Mouse (Mus musculus) liver, adult (tissue): ENCODE results near the gene Rpl23.

Source experiments
- GATA4 ChIP-seq: IDR thresholded peaks from 2 replicates; pipeline ENCODE4 v1.6.1; 2014; ENCODE audit warnings: mild to moderate bottlenecking, low read length; ENCODE audit not compliant: insufficient replicate concordance

The Rpl23 gene

DNA sequence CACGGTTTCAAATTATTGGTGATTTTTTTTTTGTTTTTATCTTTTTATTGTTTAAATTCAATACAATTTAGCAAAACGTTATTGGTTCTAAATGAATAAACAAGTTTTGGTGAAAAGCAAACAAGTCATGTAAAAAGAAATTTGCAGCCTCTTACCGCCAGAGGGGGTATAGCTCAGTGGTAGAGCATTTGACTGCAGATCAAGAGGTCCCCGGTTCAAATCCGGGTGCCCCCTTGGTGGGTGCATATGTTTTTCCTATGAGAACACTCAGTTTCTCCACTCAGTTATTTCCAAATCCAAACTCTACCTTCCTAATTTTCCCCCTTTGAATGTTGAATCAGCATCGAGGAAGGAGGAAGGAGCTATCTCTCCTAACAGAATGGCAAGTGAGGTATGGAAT, 14.7 kb upstream of the Rpl23 start:
- no peak for TF ChIP-seq GATA4

- no peak for TF ChIP-seq GATA4
Measured at GRCm38 (mm10) chr11:97793165-97793564, 10.9 kb upstream of the Rpl23 start.

DNA sequence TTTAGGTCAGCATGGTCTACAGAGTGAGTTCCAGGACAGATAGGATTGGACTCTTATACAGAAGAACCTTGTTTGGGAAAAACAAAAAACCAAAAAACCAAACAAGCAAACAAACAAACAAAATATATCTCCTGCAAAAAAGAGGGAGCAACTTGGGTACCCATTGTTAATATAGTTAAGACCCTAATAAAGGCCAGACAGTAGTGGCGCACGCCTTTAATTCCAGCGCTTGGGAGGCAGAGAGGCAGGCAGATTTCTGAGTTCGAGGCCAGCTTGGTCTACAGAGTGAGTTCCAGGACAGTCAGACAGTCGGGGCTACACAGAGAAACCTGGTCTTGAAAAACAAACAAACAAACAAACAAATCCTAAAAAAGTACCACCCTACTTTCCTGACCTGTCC, 7.5 kb upstream of the Rpl23 start:
- TF ChIP-seq GATA4, result no peak

DNA sequence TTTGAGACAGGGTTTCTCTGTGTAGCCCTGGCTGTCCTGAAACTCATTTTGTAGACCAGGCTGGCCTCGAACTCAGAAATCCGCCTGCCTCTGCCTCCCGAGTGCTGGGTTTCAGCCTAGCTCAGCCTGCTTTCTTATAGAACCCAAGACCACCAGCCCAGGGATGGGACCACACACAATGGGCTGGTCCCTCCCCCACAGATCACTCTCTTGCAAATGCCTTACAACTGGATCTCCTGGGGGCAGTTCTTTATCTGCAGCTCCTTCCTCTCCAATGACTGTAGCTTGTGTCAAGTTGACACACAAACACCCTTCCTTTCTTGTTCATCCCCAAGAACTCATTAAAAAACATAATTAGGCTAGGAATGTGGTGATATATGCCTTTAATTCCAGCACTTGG, 5.7 kb upstream of the Rpl23 start:
- TF ChIP-seq GATA4, result no peak

- TF ChIP-seq GATA4, result no peak
Measured at GRCm38 (mm10) chr11:97782564-97782895, 293 bp upstream of the Rpl23 start.

DNA sequence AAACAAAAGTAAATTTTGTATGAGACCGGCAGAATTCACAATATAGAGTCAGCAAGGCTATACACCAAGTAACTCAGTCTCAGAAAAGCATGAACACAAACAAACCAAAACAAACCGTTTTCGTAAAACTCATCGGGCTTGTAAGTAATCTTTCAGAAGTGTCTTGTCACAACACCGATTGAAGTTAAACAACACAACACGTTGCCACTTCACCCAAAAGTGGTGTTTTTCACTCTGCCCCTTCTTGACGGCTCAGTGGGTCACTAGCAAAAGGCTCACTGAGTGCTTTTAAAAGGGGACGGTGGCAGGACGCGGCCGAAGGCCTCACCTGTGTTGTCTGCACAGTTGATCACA, 782 bp downstream of the Rpl23 start:
- TF ChIP-seq GATA4, result no peak

- TF ChIP-seq GATA4, result no peak
Measured at GRCm38 (mm10) chr11:97779968-97780701, 2.1 kb downstream of the Rpl23 start.

DNA sequence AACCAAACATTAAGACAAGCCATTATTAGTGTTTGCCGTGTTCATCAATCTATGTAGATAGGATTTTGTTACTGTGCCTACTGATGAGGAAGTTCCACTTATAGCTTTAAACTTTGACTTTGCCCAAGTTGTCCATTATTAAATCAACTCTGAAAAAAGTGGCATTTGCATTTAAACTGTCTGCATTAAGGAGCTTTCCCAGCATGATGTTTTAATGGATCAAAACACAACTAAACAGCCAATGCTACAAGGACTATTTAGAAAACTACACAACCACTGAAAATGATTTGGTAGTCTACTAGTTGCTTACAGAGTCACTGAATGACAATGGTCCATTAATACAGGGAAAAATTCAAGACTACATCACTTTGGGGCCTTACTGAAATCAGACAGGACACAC, 3.3 kb downstream of the Rpl23 start:
- TF ChIP-seq GATA4, result no peak

DNA sequence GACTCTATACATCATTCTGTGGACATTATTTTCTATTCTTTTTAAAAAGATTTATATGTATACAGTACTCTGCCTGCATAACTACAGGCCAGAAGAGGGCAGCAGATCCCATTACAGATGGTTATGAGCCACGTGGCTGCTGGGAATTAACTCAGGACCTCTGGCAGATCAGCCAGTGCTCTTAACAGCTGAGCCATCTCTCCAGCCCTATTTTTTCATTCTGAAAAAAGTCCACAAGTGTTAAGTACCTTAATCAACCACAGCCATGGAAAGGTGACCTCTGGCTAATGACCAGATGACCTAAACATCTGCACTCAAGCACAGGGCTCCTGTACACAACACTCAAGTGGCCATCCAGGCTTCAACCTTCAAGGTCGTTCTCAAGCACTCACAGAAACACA, 5.1 kb downstream of the Rpl23 start:
- TF ChIP-seq GATA4, result no peak

- no peak for TF ChIP-seq GATA4
Measured at GRCm38 (mm10) chr11:97776497-97777128, 5.6 kb downstream of the Rpl23 start.

DNA sequence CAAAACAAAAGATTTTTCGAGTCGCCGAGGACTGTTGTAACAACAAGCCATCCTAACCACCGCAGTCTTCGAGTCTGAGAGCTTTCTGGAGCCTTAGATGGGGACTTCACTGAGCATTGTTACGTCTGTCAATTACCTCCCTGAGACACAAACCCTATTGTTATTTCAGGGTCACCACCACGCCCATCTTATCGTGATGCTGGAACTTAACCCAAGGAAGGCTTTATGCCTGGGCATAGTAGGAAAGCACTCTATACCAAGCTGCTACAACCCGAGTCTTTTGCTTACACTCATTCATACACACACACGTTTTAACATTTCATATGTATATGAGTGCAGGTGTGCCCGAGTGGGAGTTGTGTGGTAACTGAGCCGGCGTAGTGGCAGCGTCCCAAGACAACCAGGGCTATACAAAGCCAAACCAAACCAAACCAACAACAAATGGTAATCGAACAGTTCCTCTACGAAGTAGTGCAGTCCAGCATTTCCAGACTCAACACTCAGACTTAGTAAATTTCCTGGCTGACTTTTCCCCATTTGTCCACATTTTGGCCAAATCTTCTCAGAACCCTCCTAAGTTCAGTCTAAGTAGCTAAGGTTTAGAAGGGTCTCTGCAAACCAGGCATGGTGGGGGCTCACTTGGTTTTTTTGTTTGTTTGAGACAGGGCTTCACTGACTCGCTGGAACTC, 6.3 kb downstream of the Rpl23 start, which contains the start of gene 1700001P01Rik:
1700001P01Rik (minus strand) TSS at position 111 of the 689 bp plus-strand sequence.
- no peak for TF ChIP-seq GATA4

GRCm38 (mm10) chr11:97775186-97775585, 7.1 kb downstream of the Rpl23 start:
- no peak for TF ChIP-seq GATA4

- no peak for TF ChIP-seq GATA4
Measured at GRCm38 (mm10) chr11:97771410-97771809, 10.8 kb downstream of the Rpl23 start.

GRCm38 (mm10) chr11:97769704-97770103, 12.5 kb downstream of the Rpl23 start:
- TF ChIP-seq GATA4, result no peak

DNA sequence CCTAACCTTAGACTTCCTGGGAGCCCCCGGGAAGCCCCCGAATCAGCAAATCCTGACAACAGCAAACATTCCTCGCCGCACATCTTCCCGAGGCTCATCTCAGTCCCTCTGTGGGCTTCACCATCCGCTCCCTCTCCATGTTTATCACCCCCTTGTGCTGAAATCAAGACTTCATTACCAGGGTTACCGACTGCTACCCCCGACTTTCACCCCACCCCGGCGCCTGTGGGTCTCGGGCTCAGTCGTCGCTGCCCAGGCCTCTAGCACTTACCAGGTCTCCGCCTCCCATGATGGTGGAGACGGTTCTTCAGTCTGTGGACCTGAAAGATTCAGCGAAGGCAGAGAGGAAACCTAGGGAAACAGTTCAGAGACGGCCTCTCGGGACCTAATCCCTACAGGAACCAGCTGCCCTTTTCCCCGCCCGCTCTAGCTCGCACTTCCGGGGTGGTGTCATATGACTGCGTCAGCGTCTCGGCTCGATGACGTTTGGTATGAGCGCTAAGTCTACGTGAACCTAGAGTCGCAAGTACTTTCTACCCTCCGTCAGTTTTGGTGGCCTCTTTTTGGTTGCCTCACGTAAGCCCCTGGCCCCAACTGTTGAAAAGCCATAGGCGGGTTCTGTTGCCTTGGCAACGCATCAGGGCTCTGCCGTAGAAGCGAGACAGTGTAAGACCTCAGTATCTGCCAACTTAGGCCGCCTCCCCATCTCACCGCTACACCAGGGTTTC, 15.9 kb downstream of the Rpl23 start, which contains the start of gene Cwc25:
Cwc25 (minus strand) TSS at position 403 of the 728 bp plus-strand sequence.
- TF ChIP-seq GATA4, result no peak

GRCm38 (mm10) chr11:97761638-97762037, 20.6 kb downstream of the Rpl23 start:
- TF ChIP-seq GATA4, result no peak

DNA sequence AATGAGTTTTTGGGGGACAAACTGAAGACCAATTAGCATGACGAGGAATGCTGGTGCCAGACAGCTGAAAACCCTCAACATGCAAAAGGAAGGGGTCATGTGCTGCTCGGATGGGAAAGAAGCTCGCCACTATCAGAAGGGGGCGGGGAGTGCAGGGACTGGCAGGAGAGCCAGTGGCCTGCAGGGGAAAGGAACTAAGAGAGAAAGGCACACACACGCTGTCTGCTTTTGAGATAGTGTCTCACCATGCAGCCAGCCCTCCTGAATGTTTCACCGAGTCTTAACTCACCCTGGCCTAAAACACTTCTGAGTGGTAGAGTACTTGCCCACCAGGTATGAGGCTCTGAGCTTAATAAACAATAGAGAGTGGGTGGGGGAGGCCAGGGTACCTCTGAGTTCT, 23.3 kb downstream of the Rpl23 start:
- TF ChIP-seq GATA4, result no peak
